Mouse (Mus musculus) bone marrow, adult 2 months (tissue): Measurements from ENCODE around the gene Kcnk10. TPM values are rescaled to one million over a fixed set of nuclear protein-coding genes. Genes with fewer than 3 reads are reported as not detected.
"Not testable (repeated sequence)": the region's sequence is repeated elsewhere in the genome, so short reads cannot be mapped to it uniquely, and the experiment has no call there.

Experiments
- H3K27ac ChIP-seq: fragments of 200-500 bp; 2 replicates; pipeline ENCODE4 v1.5.1; 2012; ENCODE audit warnings: low read depth, mild to moderate bottlenecking, control low read depth, inconsistent platforms, low read length; ENCODE audit not compliant: control insufficient read depth, poor library complexity, insufficient read depth
- H3K4me1 ChIP-seq: fragments of 200-500 bp; 2 replicates; pipeline ENCODE4 v1.6.1; 2011; ENCODE audit warnings: low read length; ENCODE audit not compliant: control insufficient read depth, insufficient read depth
- H3K4me3 ChIP-seq: fragments of 200-500 bp; replicated peaks from 2 replicates; pipeline ENCODE3; 2011; ENCODE audit warnings: mild to moderate bottlenecking, low read depth, low read length, control low read depth; ENCODE audit not compliant: control insufficient read depth
- CTCF ChIP-seq: fragments of 200-500 bp; IDR thresholded peaks from 2 replicates; pipeline ENCODE4 v1.5.1; 2011; ENCODE audit warnings: low read length, control low read depth; ENCODE audit not compliant: control insufficient read depth, insufficient read depth
- POLR2A ChIP-seq: fragments of 200-500 bp; IDR thresholded peaks from 2 replicates; pipeline ENCODE4 v1.6.1; 2011; ENCODE audit warnings: low read depth, mild to moderate bottlenecking, control low read depth, low read length, borderline replicate concordance; ENCODE audit not compliant: control insufficient read depth
- WGBS: fragments of 180-500 bp; shearing (Covaris S2); methylation state at CpG from one replicate; pipeline ENCODE4 v1.1.7; 2018; 5-methylcytosine and 5-hydroxymethylcytosine counted together
- polyA plus RNA-seq: library from polyadenylated mRNA; stranded (reverse); fragments of >200 nt; gene quantifications from 2 replicates; pipeline ENCODE4 v1.2.4, GENCODE M21; 2011; ENCODE audit warnings: low replicate concordance; ENCODE audit not compliant: missing spikeins, insufficient read depth, insufficient read length

Kcnk10 gene
- not detected in 2 replicates for polyA plus RNA-seq

- Histone ChIP-seq H3K4me1 (peaks cover 3% of the 10 kb centered on the region; the same call in 1 of the 2 replicates), H3K27ac (no peak within 1 kb of the TSS), H3K4me3 (no peak within 1 kb of the TSS)
- WGBS, result 5% methylated on average over 22 of the region's 22 CpGs
- no peak for TF ChIP-seq POLR2A
- TF ChIP-seq CTCF, result no peak
Observed at GRCm38 (mm10) chr12:98577861-98578360, at the start of gene Kcnk10. Kcnk10 (minus strand) TSS chr12:98578310.

GRCm38 (mm10) chr12:98627392-98628259, 49.5 kb upstream of the Kcnk10 start, which contains the start of gene Spata7:
Spata7 (plus strand) TSS chr12:98628157.
- H3K27ac ChIP-seq, result no peak within 1 kb of the TSS
- peak within 1 kb of the TSS; percentile 84 for H3K4me3 ChIP-seq
- 4% methylated on average over 32 of the region's 32 CpGs for WGBS
- no peaks in the 10 kb centered on the region for H3K4me1 ChIP-seq
- TF ChIP-seq POLR2A (no peak), CTCF (no peak)

GRCm38 (mm10) chr12:98623266-98623665, 45.2 kb upstream of the Kcnk10 start:
- WGBS, result 87% methylated on average over 10 of the region's 10 CpGs
- H3K4me1 ChIP-seq, H3K4me3 ChIP-seq, H3K27ac ChIP-seq: not testable (repeated sequence)

GRCm38 (mm10) chr12:98620922-98621321, 42.8 kb upstream of the Kcnk10 start:
- not testable (repeated sequence) for H3K4me3 ChIP-seq, H3K27ac ChIP-seq, H3K4me1 ChIP-seq
- 38% methylated on average over 6 of the region's 6 CpGs for WGBS

- Histone ChIP-seq H3K4me1 (no peaks in the 10 kb centered on the region), H3K4me3 (no peak overlapping the region), H3K27ac (no peak overlapping the region)
- 75% methylated on average over 2 of the region's 2 CpGs for WGBS
- TF ChIP-seq CTCF (no peak), POLR2A (no peak)
Observed at GRCm38 (mm10) chr12:98619496-98619895, 41.4 kb upstream of the Kcnk10 start.

GRCm38 (mm10) chr12:98615746-98616145, 37.6 kb upstream of the Kcnk10 start:
- Histone ChIP-seq H3K4me3 (no peak overlapping the region), H3K4me1 (no peaks in the 10 kb centered on the region), H3K27ac (no peak overlapping the region)
- TF ChIP-seq CTCF, result no peak
- no peak for TF ChIP-seq POLR2A
- 20% methylated on average over 5 of the region's 5 CpGs for WGBS

GRCm38 (mm10) chr12:98614910-98615508, 36.9 kb upstream of the Kcnk10 start:
- TF ChIP-seq POLR2A (no peak), CTCF (no peak)
- H3K4me1 ChIP-seq, result no peaks in the 10 kb centered on the region
- WGBS, result 68% methylated on average over 3 of the region's 3 CpGs

GRCm38 (mm10) chr12:98610341-98610740, 32.2 kb upstream of the Kcnk10 start:
- H3K4me1 ChIP-seq, result no peaks in the 10 kb centered on the region; the same call in 1 of the 2 replicates
- WGBS, result 59% methylated on average over 3 of the region's 3 CpGs

More at GRCm38 (mm10) chr12:98614910-98615508, 36.9 kb upstream of the Kcnk10 start:
- Histone ChIP-seq H3K4me3 (no peak overlapping the region), H3K27ac (no peak overlapping the region)

More at GRCm38 (mm10) chr12:98610341-98610740, 32.2 kb upstream of the Kcnk10 start:
- no peak overlapping the region for H3K4me3 ChIP-seq
- TF ChIP-seq POLR2A (no peak), CTCF (no peak)
- H3K27ac ChIP-seq, result no peak overlapping the region
